Mouse (Mus musculus): ENCODE data around the gene Cldn10.
A peak's percentile ranks its signal among the peaks of the same experiment; 100 is the strongest.

Gene Cldn10

DNA sequence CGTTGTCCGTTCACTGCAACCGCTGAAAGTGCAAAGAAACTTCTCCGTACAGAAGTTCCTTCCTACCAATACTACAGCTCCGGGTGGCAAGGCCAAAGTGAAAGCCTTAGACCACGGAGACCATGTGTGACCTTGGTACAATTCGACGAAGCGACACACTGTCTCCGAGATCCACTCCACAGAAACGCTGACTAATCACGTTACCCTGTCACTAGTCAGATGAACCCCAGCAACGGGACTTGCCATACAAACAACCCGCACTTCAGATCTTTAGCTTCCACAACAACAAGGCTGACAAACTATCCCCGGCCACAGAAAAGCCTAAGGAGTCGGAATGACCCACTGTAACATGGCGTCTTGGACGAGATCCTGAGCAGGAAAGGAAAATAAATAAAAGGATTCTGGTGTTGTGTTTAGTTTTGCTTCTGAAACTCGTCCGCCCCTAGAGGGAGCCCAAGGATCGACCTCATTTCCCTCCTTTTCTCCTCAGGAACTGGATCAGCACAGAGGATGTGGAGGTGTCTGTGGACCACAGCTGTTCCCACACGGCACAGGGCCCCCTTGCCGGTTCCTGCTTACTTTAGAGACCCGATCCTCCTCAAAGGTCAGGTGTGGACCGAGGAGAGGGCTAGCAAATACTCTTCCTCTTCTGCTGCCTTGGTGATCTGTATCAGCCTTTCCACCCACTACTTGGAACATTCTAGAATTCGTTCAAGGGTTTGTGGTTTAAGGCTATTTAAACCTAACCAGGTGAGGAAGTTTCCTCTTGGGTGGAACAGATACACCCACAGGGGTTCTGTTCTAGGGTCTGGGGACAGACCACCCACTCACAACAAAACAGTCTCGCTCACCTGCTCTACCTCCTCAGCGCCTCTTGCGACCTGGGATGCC, 122.9 kb downstream of the Cldn10 start:
- DNase-seq (ENCODE audit: low read depth, low spot score) = peak; percentile 43

DNA sequence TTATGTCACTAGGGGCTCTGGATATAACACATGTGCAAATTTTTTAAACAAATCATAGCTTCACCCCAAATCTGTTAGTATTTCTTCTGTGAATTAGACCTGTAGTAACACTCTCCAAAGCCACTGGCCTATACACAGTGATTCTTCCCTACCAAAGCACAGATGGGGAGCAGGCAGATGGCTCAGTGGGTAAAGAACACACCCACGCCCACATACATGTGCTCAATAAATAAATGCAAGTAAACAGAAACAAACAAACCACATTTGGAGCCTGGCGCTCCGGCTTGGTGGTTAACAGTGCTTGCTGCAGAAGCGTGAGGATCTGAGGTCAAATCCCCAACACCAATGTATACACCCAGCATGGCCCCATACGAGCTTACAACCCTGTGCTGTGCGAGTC, 123.8 kb downstream of the Cldn10 start:
- no peak for DNase-seq (ENCODE audit: low read depth, low spot score)

GRCm38 (mm10) chr14:118913651-118914050, 125.9 kb downstream of the Cldn10 start:
- no peak for DNase-seq (ENCODE audit: low read depth, low spot score)

- DNase-seq (ENCODE audit: low read depth, low spot score) = no peak
Observed at GRCm38 (mm10) chr14:118919025-118919424, 131.3 kb downstream of the Cldn10 start.

- DNase-seq (ENCODE audit: low read depth, low spot score) = no peak
Observed at GRCm38 (mm10) chr14:118920654-118921053, 132.9 kb downstream of the Cldn10 start.

DNA sequence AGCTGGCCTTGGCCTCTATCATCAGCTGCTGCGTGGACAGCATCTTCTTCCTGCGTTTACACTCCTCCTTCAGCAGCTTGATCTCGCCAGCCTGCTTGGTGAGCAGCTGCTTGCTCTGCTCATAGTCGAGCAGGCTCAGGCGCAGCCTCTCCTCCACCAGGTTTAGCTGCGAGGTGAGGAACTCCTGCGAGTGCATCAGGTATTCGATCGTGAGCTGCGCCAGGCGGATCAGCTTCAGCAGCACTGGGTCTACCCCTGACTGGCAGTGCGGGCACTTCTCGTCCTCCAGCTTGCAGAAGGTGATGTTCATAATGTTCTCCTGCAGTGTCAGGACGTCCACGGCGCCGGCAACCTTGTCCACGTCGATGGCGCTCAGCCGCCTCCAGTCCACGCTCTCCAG, 134.5 kb downstream of the Cldn10 start:
- no peak for DNase-seq (ENCODE audit: low read depth, low spot score)

- DNase-seq (ENCODE audit: low read depth, low spot score) = no peak
Observed at GRCm38 (mm10) chr14:118922667-118923184, 135.0 kb downstream of the Cldn10 start.

All from forelimb bud, embryonic 11.5 days (tissue).